Mouse (Mus musculus) gastrocnemius, postnatal 25 days (tissue): ENCODE results near the gene Kmt2a. TPM values are rescaled to one million over a fixed set of nuclear protein-coding genes. Genes with fewer than 3 reads are reported as not detected.

ENCODE experiments used
- total RNA-seq, 2 experiments: library from RNA; stranded (reverse); gene quantifications; 1 replicate in 1 of 2; 2 replicates in 1 of 2; pipeline ENCODE4 v1.2.3; 2021

The Kmt2a gene
- total RNA-seq, 2 experiments from 2014 or later: 10.0 to 15.3 TPM

Other genes with a start within 250 kb of the Kmt2a start
- not detected for gene Treh, start 208.1 kb downstream of the Kmt2a start, total RNA-seq
- gene Phldb1, start 146.1 kb downstream of the Kmt2a start, total RNA-seq: 10 to 100 TPM; 38.0 to 40.5 TPM
- gene Arcn1, start 113.5 kb downstream of the Kmt2a start, total RNA-seq: 10 to 100 TPM; 62.7 to 68.1 TPM
- 10 to 100 TPM; 16.7 to 24.0 TPM for gene Ift46, start 113.4 kb downstream of the Kmt2a start, total RNA-seq
- gene Tmem25, start 82.0 kb downstream of the Kmt2a start, total RNA-seq: 1 to 10 TPM; 7.9 to 9.0 TPM
- gene Ttc36, start 78.2 kb downstream of the Kmt2a start, total RNA-seq: under 1 TPM; 0.32 to 0.90 TPM
- gene Atp5l, start 39.4 kb upstream of the Kmt2a start, total RNA-seq: 100 to 1,000 TPM; 769 to 791 TPM
- gene Ube4a, start 84.3 kb upstream of the Kmt2a start, total RNA-seq: 10 to 100 TPM; 32.9 to 35.5 TPM
- under 1 TPM in 1 of 2 experiments, not detected in 1; 0.54 TPM for gene Cd3g, start 99.1 kb upstream of the Kmt2a start, total RNA-seq
- gene Cd3d, start 100.5 kb upstream of the Kmt2a start, total RNA-seq: not detected
- gene Cd3e, start 128.3 kb upstream of the Kmt2a start, total RNA-seq: under 1 TPM in 1 of 2 experiments, not detected in 1; 0.43 TPM
- gene Mpzl2, start 158.5 kb upstream of the Kmt2a start, total RNA-seq: under 1 TPM; 0.19 to 0.41 TPM
- gene Mpzl3, start 173.9 kb upstream of the Kmt2a start, total RNA-seq: 1 to 10 TPM; 1.2 to 1.5 TPM
- under 1 TPM; 0.28 to 0.86 TPM for gene Jaml, start 197.9 kb upstream of the Kmt2a start, total RNA-seq
- gene Scn2b, start 236.5 kb upstream of the Kmt2a start, total RNA-seq: 1 to 10 TPM; 1.7 to 1.9 TPM